Mouse (Mus musculus): ENCODE data around the gene Hmgxb4. TPM values are rescaled to one million over a fixed set of nuclear protein-coding genes. Genes with fewer than 3 reads are reported as not detected.
A peak's percentile ranks its signal among the peaks of the same experiment; 100 is the strongest.
"Not testable (repeated sequence)": the region's sequence is repeated elsewhere in the genome, so short reads cannot be mapped to it uniquely, and the experiment has no call there.

The Hmgxb4 gene
- polyA plus RNA-seq (2016; fragmentation: Nextera tagmentation; extraction: Ambion mirVana): 46.3 and 46.4 TPM in 2 replicates

GRCm38 (mm10) chr8:74993081-74993474, at the start of gene Hmgxb4:
TSS of gene Hmgxb4 (plus strand) at chr8:74993356.
- Histone ChIP-seq H3K4me3 (peak within 1 kb of the TSS; percentile 93), H3K27me3 (replicated peaks; ENCODE audit: low read depth, poor library complexity, severe bottlenecking) (peaks cover 9% of the 10 kb centered on the region), H3K4me1 (peaks cover 12% of the 10 kb centered on the region), H3K27ac (replicated peaks) (peak within 1 kb of the TSS; percentile 100), H3K36me3 (replicated peaks) (0 out of 2 replicates have a peak, but pooled peaks cover 3% of the 10 kb centered on the region), H3K9me3 (no peaks in the 10 kb centered on the region)
- 17% methylated on average over 8 of the region's 8 CpGs for WGBS
- no peak for DNase-seq (ENCODE audit: low spot score)

- Histone ChIP-seq H3K36me3 (replicated peaks) (no peaks in the 10 kb centered on the region), H3K9me3 (no peaks in the 10 kb centered on the region), H3K4me3 (no peak overlapping the region), H3K4me1 (no peaks in the 10 kb centered on the region), H3K27ac (replicated peaks) (no peak overlapping the region), H3K27me3 (replicated peaks; ENCODE audit: low read depth, poor library complexity, severe bottlenecking) (no peaks in the 10 kb centered on the region)
- DNase-seq (ENCODE audit: low spot score): no peak
- 98% methylated on average over 1 of the region's 1 CpGs for WGBS
Observed at GRCm38 (mm10) chr8:74949445-74949844, 43.7 kb upstream of the Hmgxb4 start.

GRCm38 (mm10) chr8:74963983-74964382, 29.2 kb upstream of the Hmgxb4 start:
- H3K4me1 ChIP-seq: no peaks in the 10 kb centered on the region
- H3K9me3 ChIP-seq: no peaks in the 10 kb centered on the region
- H3K27me3 ChIP-seq (replicated peaks; ENCODE audit: low read depth, poor library complexity, severe bottlenecking): no peaks in the 10 kb centered on the region
- H3K27ac ChIP-seq (replicated peaks): no peak overlapping the region
- no peak for DNase-seq (ENCODE audit: low spot score)
- WGBS: 83% methylated on average over 5 of the region's 5 CpGs
- H3K36me3 ChIP-seq (replicated peaks): no peaks in the 10 kb centered on the region
- H3K4me3 ChIP-seq: no peak overlapping the region

DNA sequence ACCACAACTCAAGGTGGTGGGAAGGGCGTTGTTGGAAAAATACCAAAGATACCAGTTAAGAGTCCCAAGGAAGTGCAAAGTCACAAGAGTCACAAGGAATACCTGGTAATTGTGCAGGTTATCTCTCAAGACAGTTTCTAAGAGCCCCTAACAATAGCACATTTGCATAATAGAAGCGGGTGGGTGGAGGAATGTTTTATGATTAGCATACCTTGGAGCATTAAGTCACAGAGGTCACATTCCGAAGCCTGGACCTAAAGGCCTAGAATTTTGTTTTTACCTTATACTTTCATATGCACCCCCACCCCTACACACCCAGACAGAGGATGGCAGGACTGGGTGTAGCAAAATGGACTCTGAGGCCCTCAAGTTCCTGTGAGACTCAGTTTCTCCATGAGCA, 22.9 kb upstream of the Hmgxb4 start:
- DNase-seq (ENCODE audit: low spot score): not testable (repeated sequence)

GRCm38 (mm10) chr8:74971636-74972035, 21.5 kb upstream of the Hmgxb4 start:
- no peaks in the 10 kb centered on the region for H3K27me3 ChIP-seq (replicated peaks; ENCODE audit: low read depth, poor library complexity, severe bottlenecking)
- no peak for DNase-seq (ENCODE audit: low spot score)
- no peaks in the 10 kb centered on the region for H3K36me3 ChIP-seq (replicated peaks)
- no peak overlapping the region for H3K4me3 ChIP-seq
- H3K9me3 ChIP-seq: no peaks in the 10 kb centered on the region
- 72% methylated on average over 4 of the region's 4 CpGs for WGBS
- no peak overlapping the region for H3K27ac ChIP-seq (replicated peaks)
- no peaks in the 10 kb centered on the region for H3K4me1 ChIP-seq

More for the DNA sequence above, 22.9 kb upstream of the Hmgxb4 start:
- not testable (repeated sequence) for H3K4me1 ChIP-seq; H3K27me3 ChIP-seq (replicated peaks; ENCODE audit: low read depth, poor library complexity, severe bottlenecking); H3K36me3 ChIP-seq (replicated peaks); H3K27ac ChIP-seq (replicated peaks); H3K4me3 ChIP-seq; H3K9me3 ChIP-seq
- 82% methylated on average over 3 of the region's 3 CpGs for WGBS

- DNase-seq (ENCODE audit: low spot score): no peak
- no peaks in the 10 kb centered on the region for H3K27me3 ChIP-seq (replicated peaks; ENCODE audit: low read depth, poor library complexity, severe bottlenecking)
- H3K4me1 ChIP-seq: no peaks in the 10 kb centered on the region
- no peak overlapping the region for H3K4me3 ChIP-seq
- H3K36me3 ChIP-seq (replicated peaks): no peaks in the 10 kb centered on the region
- no peak overlapping the region for H3K27ac ChIP-seq (replicated peaks)
- 78% methylated on average over 7 of the region's 7 CpGs for WGBS
- no peaks in the 10 kb centered on the region for H3K9me3 ChIP-seq
Observed at GRCm38 (mm10) chr8:74972322-74972883, 20.8 kb upstream of the Hmgxb4 start.

DNA sequence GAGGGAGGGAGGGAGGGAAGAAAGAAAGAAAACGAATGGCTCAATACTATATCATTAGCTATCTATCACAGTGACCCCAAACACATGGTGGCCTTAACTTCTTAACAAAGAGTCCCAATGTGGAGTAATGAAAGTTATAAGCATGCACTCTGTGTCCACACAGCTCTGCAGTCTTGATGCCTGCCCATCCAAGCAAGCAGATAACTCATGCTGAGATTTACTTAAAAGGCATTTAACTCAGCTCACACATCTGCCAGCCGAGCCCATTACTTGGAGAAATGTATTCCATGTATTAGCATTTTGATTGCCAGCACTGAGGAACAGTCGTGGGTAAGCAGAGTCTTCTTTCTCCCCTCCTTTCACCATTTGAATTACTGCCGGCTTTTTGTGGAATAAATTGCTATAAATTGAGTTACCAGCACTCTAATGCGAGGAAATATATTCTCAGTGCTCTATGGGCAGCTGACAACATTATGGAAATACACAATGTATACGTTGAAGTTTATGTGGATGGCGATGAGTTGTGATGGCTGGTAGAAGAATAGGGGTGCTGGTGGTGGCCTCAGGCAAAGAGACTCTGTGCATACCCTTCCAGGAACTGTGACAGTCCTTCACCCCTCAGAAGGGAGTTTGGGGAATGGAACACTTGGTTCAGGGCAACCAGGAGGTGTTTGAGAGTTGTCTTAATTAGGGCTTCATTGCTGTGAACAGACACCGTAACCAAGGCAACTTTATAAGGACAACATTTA, 19.9 kb upstream of the Hmgxb4 start:
- Histone ChIP-seq H3K4me1 (no peaks in the 10 kb centered on the region), H3K27ac (replicated peaks) (no peak overlapping the region), H3K9me3 (no peaks in the 10 kb centered on the region), H3K27me3 (replicated peaks; ENCODE audit: low read depth, poor library complexity, severe bottlenecking) (no peaks in the 10 kb centered on the region), H3K36me3 (replicated peaks) (no peaks in the 10 kb centered on the region), H3K4me3 (no peak overlapping the region)
- WGBS: 84% methylated on average over 8 of the region's 8 CpGs
- DNase-seq (ENCODE audit: low spot score): no peak

DNA sequence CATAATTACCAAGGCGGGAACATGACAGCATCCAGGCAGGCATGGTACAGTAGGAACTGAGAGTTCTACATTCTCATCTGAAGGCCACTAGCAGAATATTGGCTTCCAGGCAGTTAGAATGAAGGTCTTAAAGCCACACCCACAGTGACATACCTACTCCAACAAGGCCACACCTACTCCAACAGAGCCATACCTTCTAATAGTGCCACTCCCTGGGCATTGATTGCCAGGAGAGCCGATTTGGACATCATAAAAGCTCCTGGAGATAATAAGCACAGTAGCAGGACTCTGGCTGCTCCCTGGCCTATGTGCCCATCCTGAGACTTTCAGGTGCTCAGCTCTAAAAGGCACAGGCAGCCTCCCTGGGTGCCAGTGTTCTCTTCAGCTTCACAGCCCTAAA, 19.3 kb upstream of the Hmgxb4 start:
- Histone ChIP-seq H3K9me3 (no peaks in the 10 kb centered on the region), H3K27me3 (replicated peaks; ENCODE audit: low read depth, poor library complexity, severe bottlenecking) (no peaks in the 10 kb centered on the region)
- 92% methylated on average over 2 of the region's 2 CpGs for WGBS

DNA sequence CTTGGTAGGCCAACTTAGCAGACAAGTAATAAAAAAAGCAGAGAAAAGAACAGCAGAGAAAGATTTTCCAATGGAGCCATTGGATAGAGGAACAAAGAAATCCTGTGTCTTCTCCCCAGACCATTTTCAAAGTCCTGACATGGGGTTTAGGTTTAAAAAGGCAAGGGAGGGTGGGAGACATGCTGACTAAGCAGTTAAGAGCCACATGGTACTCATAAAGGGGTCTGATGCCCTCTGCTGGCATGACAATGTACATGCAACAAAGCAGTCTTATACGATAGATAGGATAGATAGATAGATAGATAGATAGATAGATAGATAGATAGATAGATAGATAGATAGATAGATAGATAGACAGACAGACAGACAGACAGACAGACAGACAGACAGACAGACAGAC, 15.7 kb upstream of the Hmgxb4 start:
- WGBS: 77% methylated on average over 1 of the region's 1 CpGs
- H3K9me3 ChIP-seq: no peaks in the 10 kb centered on the region

More for the DNA sequence above, 19.3 kb upstream of the Hmgxb4 start:
- Histone ChIP-seq H3K4me1 (no peaks in the 10 kb centered on the region), H3K36me3 (replicated peaks) (no peaks in the 10 kb centered on the region), H3K4me3 (no peak overlapping the region), H3K27ac (replicated peaks) (no peak overlapping the region)
- no peak for DNase-seq (ENCODE audit: low spot score)

GRCm38 (mm10) chr8:74980060-74980710, 13.0 kb upstream of the Hmgxb4 start:
- H3K9me3 ChIP-seq: no peaks in the 10 kb centered on the region
- no peak overlapping the region for H3K4me3 ChIP-seq
- H3K36me3 ChIP-seq (replicated peaks): no peaks in the 10 kb centered on the region
- no peak for DNase-seq (ENCODE audit: low spot score)
- H3K4me1 ChIP-seq: no peaks in the 10 kb centered on the region
- no peaks in the 10 kb centered on the region for H3K27me3 ChIP-seq (replicated peaks; ENCODE audit: low read depth, poor library complexity, severe bottlenecking)
- WGBS: 71% methylated on average over 9 of the region's 9 CpGs
- H3K27ac ChIP-seq (replicated peaks): no peak overlapping the region

More for the DNA sequence above, 15.7 kb upstream of the Hmgxb4 start:
- DNase-seq (ENCODE audit: low spot score): peak; percentile 44
- H3K4me1 ChIP-seq: no peaks in the 10 kb centered on the region
- no peak overlapping the region for H3K4me3 ChIP-seq
- H3K27me3 ChIP-seq (replicated peaks; ENCODE audit: low read depth, poor library complexity, severe bottlenecking): no peaks in the 10 kb centered on the region
- no peaks in the 10 kb centered on the region for H3K36me3 ChIP-seq (replicated peaks)
- no peak overlapping the region for H3K27ac ChIP-seq (replicated peaks)

DNA sequence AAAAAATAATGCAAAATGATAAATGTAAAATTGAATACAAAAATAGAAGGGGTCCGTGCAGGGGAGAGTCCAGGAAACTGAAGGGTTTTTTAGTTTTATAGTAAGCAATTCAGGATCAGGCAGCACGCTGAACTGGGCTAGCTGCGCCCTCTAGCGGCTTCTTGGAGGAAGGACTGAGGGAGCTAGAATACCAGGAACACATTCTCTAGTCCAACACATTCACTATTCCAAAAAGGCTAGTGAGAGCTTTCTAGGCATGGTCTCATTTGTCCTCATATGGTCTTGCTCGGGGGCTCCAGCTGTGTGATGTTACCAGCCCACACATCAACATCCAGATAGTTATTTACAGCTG, 12.5 kb upstream of the Hmgxb4 start:
- no peaks in the 10 kb centered on the region for H3K36me3 ChIP-seq (replicated peaks)
- no peaks in the 10 kb centered on the region for H3K9me3 ChIP-seq

GRCm38 (mm10) chr8:74981809-74982208, 11.3 kb upstream of the Hmgxb4 start:
- Histone ChIP-seq H3K36me3 (replicated peaks) (no peaks in the 10 kb centered on the region), H3K27me3 (replicated peaks; ENCODE audit: low read depth, poor library complexity, severe bottlenecking) (no peaks in the 10 kb centered on the region), H3K27ac (replicated peaks) (no peak overlapping the region), H3K9me3 (no peaks in the 10 kb centered on the region), H3K4me1 (no peaks in the 10 kb centered on the region), H3K4me3 (no peak overlapping the region)
- WGBS: 89% methylated on average over 6 of the region's 6 CpGs
- no peak for DNase-seq (ENCODE audit: low spot score)

More for the DNA sequence above, 12.5 kb upstream of the Hmgxb4 start:
- whole genome bisulfite sequencing: 3% methylated on average over 5 of the region's 5 CpGs
- peak; percentile 72 for DNase-seq (ENCODE audit: low spot score)
- Histone ChIP-seq H3K4me3 (no peak overlapping the region), H3K4me1 (no peaks in the 10 kb centered on the region), H3K27ac (replicated peaks) (no peak overlapping the region), H3K27me3 (replicated peaks; ENCODE audit: low read depth, poor library complexity, severe bottlenecking) (no peaks in the 10 kb centered on the region)

GRCm38 (mm10) chr8:74987436-74987835, 5.7 kb upstream of the Hmgxb4 start:
- Histone ChIP-seq H3K9me3 (no peaks in the 10 kb centered on the region), H3K4me1 (peaks cover 4% of the 10 kb centered on the region), H3K36me3 (replicated peaks) (no peaks in the 10 kb centered on the region), H3K4me3 (no peak overlapping the region), H3K27ac (replicated peaks) (no peak overlapping the region), H3K27me3 (replicated peaks; ENCODE audit: low read depth, poor library complexity, severe bottlenecking) (peaks cover 8% of the 10 kb centered on the region)
- no peak for DNase-seq (ENCODE audit: low spot score)
- 85% methylated on average over 5 of the region's 5 CpGs for WGBS

Data from embryonic facial prominence, embryonic 10.5 days (tissue).